Mouse (Mus musculus) intestine, embryonic 16.5 days (tissue): Measurements from ENCODE around the gene Tmem62. TPM values are rescaled to one million over a fixed set of nuclear protein-coding genes. Genes with fewer than 3 reads are reported as not detected.
"Not testable (repeated sequence)": the region's sequence is repeated elsewhere in the genome, so short reads cannot be mapped to it uniquely, and the experiment has no call there.

Experiments
- ATAC-seq: fragments of 200-750 bp; cut with Nextera tagmentation; 2 replicates; pipeline ENCODE4 v1.8.0; 2017; ENCODE audit warnings: moderate TSS enrichment, moderate library complexity
- H3K27ac ChIP-seq: fragments of 300-500 bp; sonication (generic); 2 replicates; pipeline ENCODE4 v1.5.1; 2014; ENCODE audit warnings: mild to moderate bottlenecking, low read length
- H3K27me3 ChIP-seq: fragments of 300-500 bp; sonication (generic); replicated peaks from 2 replicates; pipeline ENCODE4 v1.6.1; 2014; ENCODE audit warnings: low read length, control low read depth, mixed read lengths; ENCODE audit not compliant: control insufficient read depth, insufficient read depth
- H3K36me3 ChIP-seq: fragments of 300-500 bp; sonication (generic); 2 replicates; pipeline ENCODE4 v1.6.1; 2014; ENCODE audit warnings: low read length, control low read depth; ENCODE audit not compliant: control insufficient read depth, insufficient read depth
- H3K4me1 ChIP-seq: fragments of 300-500 bp; sonication (generic); 2 replicates; pipeline ENCODE4 v1.6.1; 2014; ENCODE audit warnings: low read length, control low read depth, mixed read lengths; ENCODE audit not compliant: control insufficient read depth, insufficient read depth
- H3K4me2 ChIP-seq: fragments of 300-500 bp; sonication (generic); 2 replicates; pipeline ENCODE4 v1.6.1; 2014; ENCODE audit warnings: low read depth, low read length, control low read depth
- H3K4me3 ChIP-seq: fragments of 300-500 bp; sonication (generic); 2 replicates; pipeline ENCODE4 v1.5.1; 2014; ENCODE audit warnings: mild to moderate bottlenecking, low read length
- H3K9ac ChIP-seq: fragments of 300-500 bp; sonication (generic); 2 replicates; pipeline ENCODE4 v1.6.1; 2014; ENCODE audit warnings: low read depth, low read length
- H3K9me3 ChIP-seq: fragments of 300-500 bp; sonication (generic); 2 replicates; pipeline ENCODE4 v1.6.1; 2016; ENCODE audit warnings: low read length, control low read depth; ENCODE audit not compliant: control insufficient read depth
- WGBS: fragments of 180-500 bp; shearing (Covaris S2); extraction: QIAGEN DNeasy Blood & Tissue Kit; methylation state at CpG from one replicate; pipeline ENCODE4 v1.1.7; 2014; 5-methylcytosine and 5-hydroxymethylcytosine counted together
- polyA plus RNA-seq: library from polyadenylated mRNA; unstranded; fragments of >200 nt; fragmentation: Nextera tagmentation; extraction: Ambion mirVana; gene quantifications from 2 replicates; pipeline ENCODE4 v1.2.1, GENCODE M21; 2015

Gene Tmem62
- polyA plus RNA-seq, 1 experiment from 2014 or later: 4.3 TPM

- ATAC-seq: no peak
- WGBS: 50% methylated on average over 2 of the region's 2 CpGs
- no peak overlapping the region for H3K27ac ChIP-seq
Observed at GRCm38 (mm10) chr2:120980861-120981260, 4.0 kb downstream of the Tmem62 start.

GRCm38 (mm10) chr2:120983611-120984010 lies 6.8 kb downstream of the Tmem62 start:
- no peak for ATAC-seq
- Histone ChIP-seq H3K4me3 (no peak overlapping the region), H3K9me3 (no peaks in the 10 kb centered on the region), H3K27ac (no peak overlapping the region), H3K27me3 (no peaks in the 10 kb centered on the region), H3K4me1 (no peaks in the 10 kb centered on the region), H3K4me2 (no peak overlapping the region), H3K36me3 (no peaks in the 10 kb centered on the region), H3K9ac (no peak overlapping the region)
- WGBS: 41% methylated on average over 2 of the region's 2 CpGs

More at GRCm38 (mm10) chr2:120980861-120981260, 4.0 kb downstream of the Tmem62 start:
- Histone ChIP-seq H3K9ac (no peak overlapping the region), H3K4me1 (no peaks in the 10 kb centered on the region), H3K4me3 (no peak overlapping the region), H3K36me3 (no peaks in the 10 kb centered on the region), H3K4me2 (no peak overlapping the region), H3K9me3 (no peaks in the 10 kb centered on the region), H3K27me3 (no peaks in the 10 kb centered on the region)

- 94% methylated on average over 1 of the region's 1 CpGs for WGBS
- no peaks in the 10 kb centered on the region for H3K4me1 ChIP-seq
- no peak overlapping the region for H3K4me3 ChIP-seq
- ATAC-seq: no peak
- H3K36me3 ChIP-seq: no peaks in the 10 kb centered on the region
- H3K9me3 ChIP-seq: no peaks in the 10 kb centered on the region
- H3K27me3 ChIP-seq: no peaks in the 10 kb centered on the region
- no peak overlapping the region for H3K9ac ChIP-seq
- H3K27ac ChIP-seq: no peak overlapping the region
- H3K4me2 ChIP-seq: no peak overlapping the region
Observed at GRCm38 (mm10) chr2:120985241-120985640, 8.4 kb downstream of the Tmem62 start.

- H3K9ac ChIP-seq: no peak overlapping the region
- no peaks in the 10 kb centered on the region for H3K4me1 ChIP-seq
- ATAC-seq: no peak
- no peaks in the 10 kb centered on the region for H3K9me3 ChIP-seq
- no peaks in the 10 kb centered on the region for H3K36me3 ChIP-seq
- 77% methylated on average over 4 of the region's 4 CpGs for WGBS
- no peak overlapping the region for H3K4me2 ChIP-seq
- no peak overlapping the region for H3K4me3 ChIP-seq
- H3K27ac ChIP-seq: no peak overlapping the region
- H3K27me3 ChIP-seq: no peaks in the 10 kb centered on the region
Observed at GRCm38 (mm10) chr2:120991196-120991595, 14.4 kb downstream of the Tmem62 start.

GRCm38 (mm10) chr2:120996607-120997006 lies 19.8 kb downstream of the Tmem62 start:
- H3K27ac ChIP-seq, H3K4me1 ChIP-seq, H3K9ac ChIP-seq, H3K4me2 ChIP-seq, H3K4me3 ChIP-seq, H3K27me3 ChIP-seq, H3K36me3 ChIP-seq, H3K9me3 ChIP-seq, ATAC-seq: not testable (repeated sequence)
- WGBS: 78% methylated on average over 1 of the region's 1 CpGs

- Histone ChIP-seq H3K4me3 (no peak overlapping the region), H3K27me3 (no peaks in the 10 kb centered on the region), H3K9ac (no peak overlapping the region), H3K4me1 (no peaks in the 10 kb centered on the region), H3K36me3 (no peaks in the 10 kb centered on the region), H3K4me2 (no peak overlapping the region), H3K9me3 (no peaks in the 10 kb centered on the region), H3K27ac (no peak overlapping the region)
- ATAC-seq: no peak
- WGBS: 87% methylated on average over 8 of the region's 8 CpGs
Observed at GRCm38 (mm10) chr2:120998863-120999262, 22.0 kb downstream of the Tmem62 start.

- Histone ChIP-seq H3K9ac (no peak overlapping the region), H3K27ac (no peak overlapping the region), H3K4me2 (no peak overlapping the region), H3K27me3 (no peaks in the 10 kb centered on the region), H3K4me1 (no peaks in the 10 kb centered on the region), H3K9me3 (no peaks in the 10 kb centered on the region), H3K4me3 (no peak overlapping the region), H3K36me3 (no peaks in the 10 kb centered on the region)
- WGBS: 73% methylated on average over 2 of the region's 2 CpGs
- ATAC-seq: no peak
Observed at GRCm38 (mm10) chr2:121003586-121003985, 26.8 kb downstream of the Tmem62 start.

- no peaks in the 10 kb centered on the region for H3K36me3 ChIP-seq
- no peaks in the 10 kb centered on the region for H3K27me3 ChIP-seq
- no peak overlapping the region for H3K4me3 ChIP-seq
- H3K4me2 ChIP-seq: no peak overlapping the region
- no peaks in the 10 kb centered on the region for H3K4me1 ChIP-seq
- no peak overlapping the region for H3K27ac ChIP-seq
- no peak overlapping the region for H3K9ac ChIP-seq
- no peak for ATAC-seq
- H3K9me3 ChIP-seq: no peaks in the 10 kb centered on the region
- 86% methylated on average over 7 of the region's 7 CpGs for WGBS
Observed at GRCm38 (mm10) chr2:121004018-121004811, 27.4 kb downstream of the Tmem62 start.

GRCm38 (mm10) chr2:121006986-121007385 lies 30.2 kb downstream of the Tmem62 start:
- H3K36me3 ChIP-seq: no peaks in the 10 kb centered on the region
- WGBS: 75% methylated on average over 1 of the region's 1 CpGs
- no peak overlapping the region for H3K9ac ChIP-seq
- no peak overlapping the region for H3K27ac ChIP-seq
- no peak overlapping the region for H3K4me3 ChIP-seq
- no peaks in the 10 kb centered on the region for H3K4me1 ChIP-seq
- no peaks in the 10 kb centered on the region for H3K27me3 ChIP-seq
- no peak for ATAC-seq
- H3K4me2 ChIP-seq: no peak overlapping the region
- no peaks in the 10 kb centered on the region for H3K9me3 ChIP-seq
